Mouse (Mus musculus): ENCODE measurements around the gene Fut9. TPM values are rescaled to one million over a fixed set of nuclear protein-coding genes. Genes with fewer than 3 reads are reported as not detected.

Gene Fut9
- polyA plus RNA-seq, 1 experiment from 2014 or later: 0.63 TPM

GRCm38 (mm10) chr4:25785276-25785675 lies 14.8 kb downstream of the Fut9 start:
- no peak overlapping the region for H3K9ac ChIP-seq (ENCODE audit: low read length)
- ATAC-seq (ENCODE audit: low read depth): no peak
- no peaks in the 10 kb centered on the region for H3K36me3 ChIP-seq (ENCODE audit: control insufficient read depth, insufficient read depth, low read length)
- H3K9me3 ChIP-seq (ENCODE audit: control insufficient read depth, low read length): no peaks in the 10 kb centered on the region
- no peak overlapping the region for H3K4me3 ChIP-seq (ENCODE audit: low read length)
- H3K4me1 ChIP-seq (replicated peaks; ENCODE audit: control insufficient read depth, insufficient read depth, low read length): no peaks in the 10 kb centered on the region
- no peak overlapping the region for H3K27ac ChIP-seq (ENCODE audit: low read length)
- H3K27me3 ChIP-seq (ENCODE audit: control insufficient read depth, insufficient read depth, low read depth, low read length): no peaks in the 10 kb centered on the region
- no peak overlapping the region for H3K4me2 ChIP-seq (ENCODE audit: low read depth, low read length)
- 87% methylated on average over 4 of the region's 4 CpGs for WGBS

- no peaks in the 10 kb centered on the region for H3K9me3 ChIP-seq (ENCODE audit: control insufficient read depth, low read length)
- ATAC-seq (ENCODE audit: low read depth): no peak
- H3K4me3 ChIP-seq (ENCODE audit: low read length): no peak overlapping the region
- 51% methylated on average over 3 of the region's 3 CpGs for WGBS
- H3K36me3 ChIP-seq (ENCODE audit: control insufficient read depth, insufficient read depth, low read length): no peaks in the 10 kb centered on the region
- H3K4me2 ChIP-seq (ENCODE audit: low read depth, low read length): no peak overlapping the region
- no peaks in the 10 kb centered on the region for H3K4me1 ChIP-seq (replicated peaks; ENCODE audit: control insufficient read depth, insufficient read depth, low read length)
- H3K9ac ChIP-seq (ENCODE audit: low read length): no peak overlapping the region
- no peak overlapping the region for H3K27ac ChIP-seq (ENCODE audit: low read length)
- no peaks in the 10 kb centered on the region for H3K27me3 ChIP-seq (ENCODE audit: control insufficient read depth, insufficient read depth, low read depth, low read length)
Measured at GRCm38 (mm10) chr4:25768657-25769056, 31.4 kb downstream of the Fut9 start.

GRCm38 (mm10) chr4:25763091-25763490 lies 37.0 kb downstream of the Fut9 start:
- Histone ChIP-seq H3K9me3 (ENCODE audit: control insufficient read depth, low read length) (no peaks in the 10 kb centered on the region), H3K27ac (ENCODE audit: low read length) (no peak overlapping the region), H3K27me3 (ENCODE audit: control insufficient read depth, insufficient read depth, low read depth, low read length) (no peaks in the 10 kb centered on the region), H3K36me3 (ENCODE audit: control insufficient read depth, insufficient read depth, low read length) (no peaks in the 10 kb centered on the region), H3K4me1 (replicated peaks; ENCODE audit: control insufficient read depth, insufficient read depth, low read length) (no peaks in the 10 kb centered on the region), H3K9ac (ENCODE audit: low read length) (no peak overlapping the region), H3K4me3 (ENCODE audit: low read length) (no peak overlapping the region), H3K4me2 (ENCODE audit: low read depth, low read length) (no peak overlapping the region)
- no peak for ATAC-seq (ENCODE audit: low read depth)

GRCm38 (mm10) chr4:25757909-25758548 lies 42.0 kb downstream of the Fut9 start:
- H3K27ac ChIP-seq (ENCODE audit: low read length): no peak overlapping the region
- WGBS: 80% methylated on average over 4 of the region's 5 CpGs

GRCm38 (mm10) chr4:25741553-25741952 lies 58.5 kb downstream of the Fut9 start:
- no peak for ATAC-seq (ENCODE audit: low read depth)
- Histone ChIP-seq H3K9me3 (ENCODE audit: control insufficient read depth, low read length) (no peaks in the 10 kb centered on the region), H3K4me2 (ENCODE audit: low read depth, low read length) (no peak overlapping the region), H3K27ac (ENCODE audit: low read length) (no peak overlapping the region), H3K9ac (ENCODE audit: low read length) (no peak overlapping the region), H3K27me3 (ENCODE audit: control insufficient read depth, insufficient read depth, low read depth, low read length) (no peaks in the 10 kb centered on the region), H3K4me1 (replicated peaks; ENCODE audit: control insufficient read depth, insufficient read depth, low read length) (no peaks in the 10 kb centered on the region), H3K4me3 (ENCODE audit: low read length) (no peak overlapping the region), H3K36me3 (ENCODE audit: control insufficient read depth, insufficient read depth, low read length) (no peaks in the 10 kb centered on the region)
- WGBS: 65% methylated on average over 5 of the region's 5 CpGs

More at GRCm38 (mm10) chr4:25757909-25758548, 42.0 kb downstream of the Fut9 start:
- no peak for ATAC-seq (ENCODE audit: low read depth)
- Histone ChIP-seq H3K9ac (ENCODE audit: low read length) (no peak overlapping the region), H3K4me1 (replicated peaks; ENCODE audit: control insufficient read depth, insufficient read depth, low read length) (no peaks in the 10 kb centered on the region), H3K4me3 (ENCODE audit: low read length) (no peak overlapping the region), H3K36me3 (ENCODE audit: control insufficient read depth, insufficient read depth, low read length) (no peaks in the 10 kb centered on the region), H3K9me3 (ENCODE audit: control insufficient read depth, low read length) (no peaks in the 10 kb centered on the region), H3K4me2 (ENCODE audit: low read depth, low read length) (no peak overlapping the region), H3K27me3 (ENCODE audit: control insufficient read depth, insufficient read depth, low read depth, low read length) (no peaks in the 10 kb centered on the region)

- no peak for ATAC-seq (ENCODE audit: low read depth)
- Histone ChIP-seq H3K9ac (ENCODE audit: low read length) (no peak overlapping the region), H3K4me1 (replicated peaks; ENCODE audit: control insufficient read depth, insufficient read depth, low read length) (no peaks in the 10 kb centered on the region), H3K9me3 (ENCODE audit: control insufficient read depth, low read length) (no peaks in the 10 kb centered on the region), H3K4me3 (ENCODE audit: low read length) (no peak overlapping the region), H3K27ac (ENCODE audit: low read length) (no peak overlapping the region), H3K4me2 (ENCODE audit: low read depth, low read length) (no peak overlapping the region), H3K27me3 (ENCODE audit: control insufficient read depth, insufficient read depth, low read depth, low read length) (no peaks in the 10 kb centered on the region), H3K36me3 (ENCODE audit: control insufficient read depth, insufficient read depth, low read length) (no peaks in the 10 kb centered on the region)
- 73% methylated on average over 4 of the region's 4 CpGs for WGBS
Measured at GRCm38 (mm10) chr4:25738782-25739181, 61.3 kb downstream of the Fut9 start.

GRCm38 (mm10) chr4:25721576-25721975 lies 78.5 kb downstream of the Fut9 start:
- no peak for ATAC-seq (ENCODE audit: low read depth)
- 76% methylated on average over 5 of the region's 5 CpGs for WGBS
- H3K27ac ChIP-seq (ENCODE audit: low read length): no peak overlapping the region

GRCm38 (mm10) chr4:25713907-25714306 lies 86.1 kb downstream of the Fut9 start:
- Histone ChIP-seq H3K4me2 (ENCODE audit: low read depth, low read length) (no peak overlapping the region), H3K36me3 (ENCODE audit: control insufficient read depth, insufficient read depth, low read length) (no peaks in the 10 kb centered on the region), H3K4me1 (replicated peaks; ENCODE audit: control insufficient read depth, insufficient read depth, low read length) (no peaks in the 10 kb centered on the region), H3K27me3 (ENCODE audit: control insufficient read depth, insufficient read depth, low read depth, low read length) (no peaks in the 10 kb centered on the region), H3K9me3 (ENCODE audit: control insufficient read depth, low read length) (no peaks in the 10 kb centered on the region), H3K9ac (ENCODE audit: low read length) (no peak overlapping the region), H3K27ac (ENCODE audit: low read length) (no peak overlapping the region), H3K4me3 (ENCODE audit: low read length) (no peak overlapping the region)
- ATAC-seq (ENCODE audit: low read depth): no peak
- WGBS: 68% methylated on average over 2 of the region's 2 CpGs

More at GRCm38 (mm10) chr4:25721576-25721975, 78.5 kb downstream of the Fut9 start:
- H3K9ac ChIP-seq (ENCODE audit: low read length): no peak overlapping the region
- no peaks in the 10 kb centered on the region for H3K4me1 ChIP-seq (replicated peaks; ENCODE audit: control insufficient read depth, insufficient read depth, low read length)
- H3K36me3 ChIP-seq (ENCODE audit: control insufficient read depth, insufficient read depth, low read length): no peaks in the 10 kb centered on the region
- H3K27me3 ChIP-seq (ENCODE audit: control insufficient read depth, insufficient read depth, low read depth, low read length): no peaks in the 10 kb centered on the region
- H3K4me2 ChIP-seq (ENCODE audit: low read depth, low read length): no peak overlapping the region
- no peak overlapping the region for H3K4me3 ChIP-seq (ENCODE audit: low read length)
- H3K9me3 ChIP-seq (ENCODE audit: control insufficient read depth, low read length): no peaks in the 10 kb centered on the region

GRCm38 (mm10) chr4:25684976-25685375 lies 115.1 kb downstream of the Fut9 start:
- ATAC-seq (ENCODE audit: low read depth): no peak
- H3K4me2 ChIP-seq (ENCODE audit: low read depth, low read length): no peak overlapping the region
- H3K27ac ChIP-seq (ENCODE audit: low read length): no peak overlapping the region
- no peaks in the 10 kb centered on the region for H3K4me1 ChIP-seq (replicated peaks; ENCODE audit: control insufficient read depth, insufficient read depth, low read length)
- no peaks in the 10 kb centered on the region for H3K9me3 ChIP-seq (ENCODE audit: control insufficient read depth, low read length)
- 88% methylated on average over 3 of the region's 3 CpGs for WGBS
- no peak overlapping the region for H3K4me3 ChIP-seq (ENCODE audit: low read length)
- no peak overlapping the region for H3K9ac ChIP-seq (ENCODE audit: low read length)
- no peaks in the 10 kb centered on the region for H3K36me3 ChIP-seq (ENCODE audit: control insufficient read depth, insufficient read depth, low read length)
- no peaks in the 10 kb centered on the region for H3K27me3 ChIP-seq (ENCODE audit: control insufficient read depth, insufficient read depth, low read depth, low read length)

- WGBS: 75% methylated on average over 1 of the region's 1 CpGs
- H3K9ac ChIP-seq (ENCODE audit: low read length): no peak overlapping the region
- H3K27me3 ChIP-seq (ENCODE audit: control insufficient read depth, insufficient read depth, low read depth, low read length): no peaks in the 10 kb centered on the region
Measured at GRCm38 (mm10) chr4:25664196-25664595, 135.8 kb downstream of the Fut9 start.

More at GRCm38 (mm10) chr4:25664196-25664595, 135.8 kb downstream of the Fut9 start:
- H3K4me3 ChIP-seq (ENCODE audit: low read length): no peak overlapping the region
- H3K9me3 ChIP-seq (ENCODE audit: control insufficient read depth, low read length): no peaks in the 10 kb centered on the region
- no peaks in the 10 kb centered on the region for H3K4me1 ChIP-seq (replicated peaks; ENCODE audit: control insufficient read depth, insufficient read depth, low read length)
- no peak overlapping the region for H3K4me2 ChIP-seq (ENCODE audit: low read depth, low read length)
- no peaks in the 10 kb centered on the region for H3K36me3 ChIP-seq (ENCODE audit: control insufficient read depth, insufficient read depth, low read length)
- no peak overlapping the region for H3K27ac ChIP-seq (ENCODE audit: low read length)
- ATAC-seq (ENCODE audit: low read depth): no peak
